Mouse (Mus musculus): ENCODE results near the gene Cxcr6. TPM values are rescaled to one million over a fixed set of nuclear protein-coding genes. Genes with fewer than 3 reads are reported as not detected.

Cxcr6 gene
- total and polyA plus RNA-seq, 2 experiments from 2014 or later, result 0.30 TPM; not detected in 1

DNA sequence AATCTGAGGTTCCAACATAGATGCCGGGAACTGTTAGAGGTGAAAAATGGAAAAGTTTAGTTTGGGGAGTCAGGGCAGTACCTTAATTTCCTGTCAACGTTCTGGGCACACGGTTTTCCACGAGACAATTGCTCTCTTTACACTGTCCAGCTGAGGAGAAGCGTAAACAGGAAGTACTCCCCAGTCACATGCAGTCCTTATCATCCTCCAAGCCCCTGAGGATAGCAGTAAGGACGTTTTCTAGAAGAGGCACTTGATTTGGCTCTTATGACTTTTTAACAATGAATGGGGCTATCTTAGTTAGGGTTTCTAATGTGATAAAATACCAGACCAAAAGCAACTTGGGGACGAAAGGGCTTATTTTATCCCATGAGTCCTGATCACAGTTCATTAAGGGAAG, 2.3 kb downstream of the Cxcr6 start:
- H3K9ac ChIP-seq (replicated peaks; ENCODE audit: low read depth, low read length), result no peak overlapping the region
- no peaks in the 10 kb centered on the region for H3K9me3 ChIP-seq (replicated peaks; ENCODE audit: control insufficient read depth, low read length)
- 45% methylated on average over 7 of the region's 7 CpGs for WGBS
- H3K27me3 ChIP-seq (ENCODE audit: control insufficient read depth, insufficient read depth, low read length), result no peaks in the 10 kb centered on the region
- peaks cover 75% of the 10 kb centered on the region for H3K36me3 ChIP-seq (replicated peaks; ENCODE audit: control insufficient read depth, insufficient read depth, low read length)
- no peaks in the 10 kb centered on the region for H3K4me1 ChIP-seq (ENCODE audit: control insufficient read depth, insufficient read depth)
- TF ChIP-seq EP300 (IDR thresholded peaks at IDR 0.05; ENCODE audit: low read depth) (no peak), CTCF (IDR thresholded peaks at IDR 0.05; ENCODE audit: low read depth) (no peak)
- H3K4me3 ChIP-seq (ENCODE audit: low read depth, low read length), result no peak overlapping the region
- DNase-seq (ENCODE audit: low spot score), result no peak
- no peak overlapping the region for H3K27ac ChIP-seq (ENCODE audit: low read depth)
- no peak overlapping the region for H3K4me2 ChIP-seq (ENCODE audit: low read depth, low read length)
- ATAC-seq (ENCODE audit: insufficient read depth, low read depth), result no peak

DNA sequence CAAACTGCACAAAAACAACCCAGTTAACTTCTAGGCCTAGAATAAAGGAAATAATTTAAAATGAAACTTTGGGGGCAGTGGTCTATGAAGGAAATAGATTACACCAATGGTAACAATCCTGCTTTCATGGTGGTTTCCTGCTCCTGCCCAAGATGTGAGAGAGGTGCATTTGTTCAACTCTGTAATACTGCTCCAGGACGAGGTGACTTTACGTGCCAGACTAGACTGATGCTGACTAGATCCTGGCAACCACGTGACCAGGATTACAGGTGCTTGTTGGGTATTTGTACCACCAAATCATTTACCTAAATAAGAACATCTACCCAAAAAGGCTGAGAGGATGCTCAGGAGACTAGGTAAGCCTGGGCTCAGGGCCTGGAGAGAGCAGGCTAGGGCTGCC, 5.6 kb downstream of the Cxcr6 start:
- ATAC-seq (ENCODE audit: insufficient read depth, low read depth) (no peak), DNase-seq (ENCODE audit: low spot score) (no peak)
- TF ChIP-seq CTCF (IDR thresholded peaks at IDR 0.05; ENCODE audit: low read depth), result no peak
- TF ChIP-seq EP300 (IDR thresholded peaks at IDR 0.05; ENCODE audit: low read depth), result no peak
- no peaks in the 10 kb centered on the region for H3K27me3 ChIP-seq (ENCODE audit: control insufficient read depth, insufficient read depth, low read length)
- no peaks in the 10 kb centered on the region for H3K9me3 ChIP-seq (replicated peaks; ENCODE audit: control insufficient read depth, low read length)
- WGBS, result 81% methylated on average over 3 of the region's 3 CpGs
- no peaks in the 10 kb centered on the region for H3K4me1 ChIP-seq (ENCODE audit: control insufficient read depth, insufficient read depth)
- H3K36me3 ChIP-seq (replicated peaks; ENCODE audit: control insufficient read depth, insufficient read depth, low read length), result peaks cover 81% of the 10 kb centered on the region
- H3K4me2 ChIP-seq (ENCODE audit: low read depth, low read length), result no peak overlapping the region
- no peak overlapping the region for H3K9ac ChIP-seq (replicated peaks; ENCODE audit: low read depth, low read length)
- H3K27ac ChIP-seq (ENCODE audit: low read depth), result no peak overlapping the region
- H3K4me3 ChIP-seq (ENCODE audit: low read depth, low read length), result no peak overlapping the region

DNA sequence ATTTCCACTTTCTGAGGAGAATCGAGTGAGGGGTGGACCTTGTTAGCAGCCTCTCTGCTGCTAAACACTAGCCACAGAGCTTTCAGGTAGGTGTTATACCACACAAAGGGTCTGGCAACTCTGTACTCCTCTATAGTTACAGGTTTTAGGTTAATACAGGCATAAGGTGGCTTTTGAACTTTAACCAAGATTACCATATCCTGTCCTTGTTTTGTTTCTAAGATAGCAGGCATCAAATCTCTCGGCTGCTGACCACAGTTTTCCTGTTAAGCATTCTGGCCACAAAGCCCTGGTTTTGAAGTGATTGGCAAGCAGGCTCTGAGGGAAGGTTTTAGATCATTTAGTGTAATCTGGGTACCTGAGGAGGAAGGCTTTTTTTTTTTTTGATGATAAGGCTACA, 8.1 kb downstream of the Cxcr6 start:
- Histone ChIP-seq H3K9me3 (replicated peaks; ENCODE audit: control insufficient read depth, low read length) (no peaks in the 10 kb centered on the region), H3K27ac (ENCODE audit: low read depth) (no peak overlapping the region), H3K4me1 (ENCODE audit: control insufficient read depth, insufficient read depth) (no peaks in the 10 kb centered on the region), H3K9ac (replicated peaks; ENCODE audit: low read depth, low read length) (no peak overlapping the region), H3K4me3 (ENCODE audit: low read depth, low read length) (no peak overlapping the region), H3K36me3 (replicated peaks; ENCODE audit: control insufficient read depth, insufficient read depth, low read length) (peaks cover 92% of the 10 kb centered on the region), H3K27me3 (ENCODE audit: control insufficient read depth, insufficient read depth, low read length) (no peaks in the 10 kb centered on the region), H3K4me2 (ENCODE audit: low read depth, low read length) (no peak overlapping the region)
- ATAC-seq (ENCODE audit: insufficient read depth, low read depth), result no peak
- no peak for TF ChIP-seq EP300 (IDR thresholded peaks at IDR 0.05; ENCODE audit: low read depth)
- no peak for TF ChIP-seq CTCF (IDR thresholded peaks at IDR 0.05; ENCODE audit: low read depth)
- DNase-seq (ENCODE audit: low spot score), result no peak
- 54% methylated on average over 2 of the region's 2 CpGs for WGBS

DNA sequence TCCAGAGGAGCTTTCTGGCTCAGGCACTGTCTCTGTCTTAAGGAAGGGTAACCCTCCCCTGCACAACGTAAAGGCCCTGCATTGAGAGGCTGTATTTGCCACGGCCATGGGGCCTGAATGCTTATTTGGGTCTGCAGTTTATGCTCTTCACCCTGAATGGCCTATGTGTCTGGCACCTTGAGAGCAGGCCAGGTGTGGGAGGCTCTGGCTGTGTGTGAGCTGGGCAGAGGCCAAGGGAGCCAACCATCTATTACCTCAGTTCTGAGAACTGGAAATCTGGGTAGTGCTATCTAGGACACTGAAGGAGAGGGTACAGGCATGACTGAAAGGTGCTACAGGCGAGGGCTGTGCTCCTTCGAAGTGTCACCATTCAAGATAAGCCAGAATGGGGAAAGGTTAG, 8.5 kb downstream of the Cxcr6 start:
- TF ChIP-seq CTCF (IDR thresholded peaks at IDR 0.05; ENCODE audit: low read depth) (no peak), EP300 (IDR thresholded peaks at IDR 0.05; ENCODE audit: low read depth) (no peak)
- Histone ChIP-seq H3K4me1 (ENCODE audit: control insufficient read depth, insufficient read depth) (no peaks in the 10 kb centered on the region), H3K27me3 (ENCODE audit: control insufficient read depth, insufficient read depth, low read length) (no peaks in the 10 kb centered on the region), H3K9ac (replicated peaks; ENCODE audit: low read depth, low read length) (no peak overlapping the region), H3K36me3 (replicated peaks; ENCODE audit: control insufficient read depth, insufficient read depth, low read length) (peaks cover 93% of the 10 kb centered on the region), H3K4me3 (ENCODE audit: low read depth, low read length) (no peak overlapping the region), H3K9me3 (replicated peaks; ENCODE audit: control insufficient read depth, low read length) (no peaks in the 10 kb centered on the region), H3K27ac (ENCODE audit: low read depth) (no peak overlapping the region), H3K4me2 (ENCODE audit: low read depth, low read length) (no peak overlapping the region)
- ATAC-seq (ENCODE audit: insufficient read depth, low read depth) (no peak), DNase-seq (ENCODE audit: low spot score) (no peak)
- WGBS, result 54% methylated on average over 4 of the region's 4 CpGs

DNA sequence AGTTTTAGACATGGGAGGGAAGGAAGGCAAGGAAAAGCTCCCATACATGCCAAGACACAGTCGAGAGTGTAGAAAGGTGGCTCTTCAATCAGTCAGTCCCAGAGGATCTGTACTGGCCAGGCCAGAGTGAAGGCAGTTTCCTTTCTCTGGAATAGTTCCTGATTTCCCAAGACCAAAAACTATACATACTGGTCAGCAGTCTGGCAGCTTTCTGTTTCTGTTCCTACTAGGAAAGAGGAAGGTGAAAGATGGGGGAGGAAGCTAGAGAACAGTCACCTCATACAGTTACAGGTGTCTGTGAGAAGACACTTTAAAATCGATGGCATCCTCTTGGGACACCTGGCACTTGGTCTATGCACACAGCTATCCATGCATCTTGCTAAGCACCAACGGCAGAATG, 9.2 kb downstream of the Cxcr6 start:
- H3K4me2 ChIP-seq (ENCODE audit: low read depth, low read length), result no peak overlapping the region
- no peaks in the 10 kb centered on the region for H3K9me3 ChIP-seq (replicated peaks; ENCODE audit: control insufficient read depth, low read length)
- no peaks in the 10 kb centered on the region for H3K4me1 ChIP-seq (ENCODE audit: control insufficient read depth, insufficient read depth)
- H3K27me3 ChIP-seq (ENCODE audit: control insufficient read depth, insufficient read depth, low read length), result no peaks in the 10 kb centered on the region
- H3K4me3 ChIP-seq (ENCODE audit: low read depth, low read length), result no peak overlapping the region
- no peak overlapping the region for H3K27ac ChIP-seq (ENCODE audit: low read depth)
- 71% methylated on average over 3 of the region's 3 CpGs for WGBS
- no peak for DNase-seq (ENCODE audit: low spot score)
- H3K9ac ChIP-seq (replicated peaks; ENCODE audit: low read depth, low read length), result no peak overlapping the region
- TF ChIP-seq CTCF (IDR thresholded peaks at IDR 0.05; ENCODE audit: low read depth) (no peak), EP300 (IDR thresholded peaks at IDR 0.05; ENCODE audit: low read depth) (no peak)
- peaks cover 91% of the 10 kb centered on the region for H3K36me3 ChIP-seq (replicated peaks; ENCODE audit: control insufficient read depth, insufficient read depth, low read length)
- ATAC-seq (ENCODE audit: insufficient read depth, low read depth), result no peak

DNA sequence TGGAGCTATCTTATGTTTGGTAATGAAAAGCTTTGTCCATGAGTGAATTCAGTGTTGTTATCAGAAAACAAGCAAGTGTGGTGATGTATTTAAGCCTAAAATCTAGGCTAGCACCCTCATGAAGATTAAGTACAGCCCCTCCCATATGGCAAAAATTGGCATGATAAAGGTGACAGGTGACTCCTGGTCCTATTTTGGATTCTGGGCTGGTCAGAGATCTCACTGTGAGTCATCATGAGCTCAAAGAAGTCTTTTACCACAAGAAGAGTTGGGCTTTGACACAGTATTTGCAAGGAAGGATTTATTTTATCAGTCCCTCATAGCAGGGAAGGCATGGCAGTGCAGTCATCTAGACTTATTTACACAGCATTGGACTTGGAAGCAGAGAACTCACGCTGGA, 9.7 kb downstream of the Cxcr6 start:
- no peak overlapping the region for H3K4me3 ChIP-seq (ENCODE audit: low read depth, low read length)
- H3K4me2 ChIP-seq (ENCODE audit: low read depth, low read length), result no peak overlapping the region
- no peak for DNase-seq (ENCODE audit: low spot score)
- 88% methylated on average over 1 of the region's 1 CpGs for WGBS
- no peaks in the 10 kb centered on the region for H3K4me1 ChIP-seq (ENCODE audit: control insufficient read depth, insufficient read depth)
- no peak for ATAC-seq (ENCODE audit: insufficient read depth, low read depth)
- H3K27me3 ChIP-seq (ENCODE audit: control insufficient read depth, insufficient read depth, low read length), result no peaks in the 10 kb centered on the region
- H3K9ac ChIP-seq (replicated peaks; ENCODE audit: low read depth, low read length), result no peak overlapping the region
- H3K36me3 ChIP-seq (replicated peaks; ENCODE audit: control insufficient read depth, insufficient read depth, low read length), result peaks cover 91% of the 10 kb centered on the region
- H3K27ac ChIP-seq (ENCODE audit: low read depth), result no peak overlapping the region
- H3K9me3 ChIP-seq (replicated peaks; ENCODE audit: control insufficient read depth, low read length), result no peaks in the 10 kb centered on the region
- no peak for TF ChIP-seq CTCF (IDR thresholded peaks at IDR 0.05; ENCODE audit: low read depth)
- TF ChIP-seq EP300 (IDR thresholded peaks at IDR 0.05; ENCODE audit: low read depth), result no peak
